Mouse (Mus musculus) fibroblast of lung, adult 2 months (primary cell): ENCODE results near the gene Cog5.

Experiments
- DNase-seq: peaks from one replicate; pipeline ENCODE4 v3.0.0-alpha.2; 2011; ENCODE audit warnings: low read depth

Cog5 gene

GRCm38 (mm10) chr12:31823671-31824070 is 169.0 kb downstream of the Cog5 start:
- no peak for DNase-seq

DNA sequence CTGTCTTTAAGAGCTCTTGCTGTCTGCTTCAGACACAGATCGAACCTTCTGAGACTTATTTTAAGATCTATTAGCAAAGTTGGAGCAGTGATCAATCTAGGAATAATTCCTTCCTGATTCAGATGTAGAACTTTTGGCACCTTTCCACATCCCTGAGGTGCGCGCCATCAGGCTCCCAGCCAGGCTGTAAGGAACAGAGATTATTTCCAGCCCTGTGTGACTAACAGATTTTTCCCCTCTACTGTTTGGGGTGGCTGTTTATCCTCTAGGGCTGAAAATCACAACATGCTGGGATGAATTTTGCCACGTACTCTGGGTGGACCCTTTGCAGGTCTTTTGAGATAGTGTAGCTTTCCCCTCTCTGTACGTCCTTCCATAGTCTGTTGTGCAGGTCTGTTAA is 170.2 kb downstream of the Cog5 start:
- DNase-seq = no peak

DNA sequence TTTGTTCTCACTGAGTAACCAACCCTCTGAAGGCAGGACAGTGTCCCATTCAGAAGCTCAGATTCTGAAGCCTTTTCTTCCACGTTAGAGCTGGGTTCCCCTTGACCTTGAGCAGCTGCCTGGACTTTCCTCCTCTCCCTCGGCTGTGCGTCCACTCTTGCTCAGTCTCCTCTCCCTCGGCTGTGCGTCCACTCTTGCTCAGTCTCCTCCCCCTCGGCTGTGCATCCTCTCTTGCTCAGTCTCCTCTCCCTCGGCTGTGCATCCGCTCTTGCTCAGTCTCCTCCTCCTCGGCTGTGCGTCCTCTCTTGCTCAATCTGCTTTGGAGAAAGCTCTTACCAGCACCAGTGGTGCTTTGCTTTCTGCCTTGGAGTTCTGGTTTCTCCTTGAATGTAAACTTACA is 171.2 kb downstream of the Cog5 start:
- DNase-seq = no peak

DNA sequence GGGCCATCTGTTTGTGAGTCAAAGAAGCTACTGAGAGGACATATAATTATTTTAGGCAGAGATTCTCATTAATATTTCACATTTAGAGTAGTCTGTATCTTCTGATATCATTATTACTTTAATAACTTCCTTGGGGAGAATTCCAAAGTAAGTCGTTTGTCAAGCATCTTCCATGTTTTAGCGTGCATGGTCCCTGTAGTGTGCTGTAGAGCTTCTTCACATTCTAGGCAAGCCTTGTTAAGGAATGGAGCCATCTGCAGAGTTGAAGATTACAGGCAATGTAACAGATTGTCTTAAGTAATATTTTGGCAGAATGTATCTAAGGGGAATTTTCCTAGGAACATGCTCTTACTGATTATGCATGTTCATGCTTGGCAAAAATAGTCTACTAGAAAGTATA is 171.8 kb downstream of the Cog5 start:
- DNase-seq = no peak

DNA sequence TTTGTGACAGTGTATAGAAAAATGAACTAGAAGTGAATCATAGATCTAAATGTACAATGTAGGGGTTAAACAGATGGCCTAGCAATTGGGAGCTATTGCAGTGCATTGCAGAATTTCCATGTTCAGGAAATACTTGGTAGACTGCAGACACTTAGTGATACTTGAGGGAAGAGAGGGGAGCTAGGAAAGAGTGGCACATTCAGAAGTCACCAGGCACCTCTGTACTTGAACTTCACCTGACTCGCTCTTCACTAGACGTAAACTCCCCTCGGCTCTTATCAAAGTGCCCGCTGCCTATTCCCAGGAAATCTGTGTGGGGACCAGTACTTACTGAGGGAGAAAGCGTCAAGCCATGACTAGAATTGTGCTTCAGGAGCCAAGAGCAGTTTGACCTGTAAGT is 180.8 kb downstream of the Cog5 start:
- no peak for DNase-seq

- no peak for DNase-seq
Observed at GRCm38 (mm10) chr12:31836211-31836610, 181.5 kb downstream of the Cog5 start.

DNA sequence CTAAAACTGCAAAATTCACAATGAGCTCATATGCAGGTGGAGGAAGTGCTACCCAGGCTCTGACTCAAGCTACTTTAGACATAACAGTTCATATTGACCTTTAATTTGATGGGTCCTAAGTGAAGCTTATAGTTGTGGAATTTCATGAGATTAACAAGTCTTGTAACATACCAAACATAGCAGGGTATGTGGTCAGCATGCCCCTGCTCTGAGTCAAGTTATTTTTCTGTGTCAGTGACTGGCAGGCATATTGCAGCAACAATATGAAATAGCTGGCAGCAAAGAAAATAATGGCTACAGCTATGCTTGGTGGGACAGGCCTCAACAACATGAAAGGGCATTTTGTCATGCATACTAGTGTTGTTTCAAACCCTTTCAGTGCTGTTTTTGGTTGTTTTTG is 183.9 kb downstream of the Cog5 start:
- no peak for DNase-seq

DNA sequence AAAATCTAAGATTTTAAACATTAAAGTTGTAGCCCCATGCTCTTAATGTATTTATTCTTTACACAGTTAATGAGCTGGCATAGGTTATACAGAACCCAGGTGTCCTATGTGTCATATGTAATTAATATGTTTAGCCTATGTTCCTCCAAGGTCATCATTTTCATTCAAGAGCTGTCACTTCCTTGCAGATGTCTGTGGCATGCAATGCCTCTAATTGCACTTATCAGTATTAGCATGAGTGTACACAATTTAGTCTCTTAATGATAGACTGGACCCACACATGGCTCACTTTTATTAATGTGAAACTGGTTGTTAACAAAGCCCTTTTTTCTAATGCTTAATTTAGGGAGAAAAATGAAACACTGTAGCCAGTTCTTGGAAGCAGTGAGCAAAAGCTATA is 184.6 kb downstream of the Cog5 start:
- DNase-seq = no peak

GRCm38 (mm10) chr12:31846077-31846476 is 191.4 kb downstream of the Cog5 start:
- peak; percentile 62 for DNase-seq

- DNase-seq = peak; percentile 69
Observed at GRCm38 (mm10) chr12:31848630-31849415, 194.2 kb downstream of the Cog5 start.

- DNase-seq = no peak
Observed at GRCm38 (mm10) chr12:31849601-31850000, 194.9 kb downstream of the Cog5 start.

DNA sequence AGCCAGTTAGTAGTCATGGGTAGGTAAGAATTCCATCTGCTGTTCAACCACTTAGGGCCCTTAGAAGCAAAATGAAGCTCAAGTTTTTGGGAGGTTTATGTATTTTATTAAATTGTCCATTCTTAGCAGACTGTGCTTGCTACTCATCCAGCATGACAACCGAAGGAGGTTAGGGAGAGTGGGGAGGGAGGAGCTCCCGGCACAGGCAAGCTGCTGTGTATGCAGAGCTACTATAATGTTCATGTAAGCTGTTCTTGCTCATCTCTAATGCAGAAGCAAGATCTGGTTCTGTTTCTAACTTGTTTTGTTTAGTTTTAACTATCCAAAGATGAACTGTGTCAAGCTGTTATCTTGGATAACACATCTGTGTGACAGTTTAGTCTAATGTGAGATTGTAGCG is 199.4 kb downstream of the Cog5 start:
- no peak for DNase-seq

DNA sequence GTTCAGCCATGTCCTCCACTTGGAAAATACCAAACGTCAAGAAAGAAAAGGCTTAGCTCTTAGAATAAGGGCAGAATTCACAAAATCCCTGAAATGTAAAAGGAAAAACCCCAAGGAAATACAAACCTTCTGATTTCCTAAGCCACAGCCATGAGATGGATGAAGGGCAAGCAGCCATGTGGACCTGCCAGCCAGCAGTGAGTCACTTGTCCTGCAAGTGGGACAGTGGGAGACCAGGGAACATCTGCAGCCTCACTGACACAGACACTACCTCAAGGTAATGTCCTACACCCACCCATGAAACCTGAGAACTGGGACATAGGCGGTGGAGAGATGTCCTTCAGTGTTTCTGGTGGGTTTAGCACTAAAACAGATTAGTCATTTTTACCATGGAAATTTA is 200.1 kb downstream of the Cog5 start:
- DNase-seq = peak; percentile 32

GRCm38 (mm10) chr12:31857784-31858183 is 203.1 kb downstream of the Cog5 start:
- DNase-seq = no peak

DNA sequence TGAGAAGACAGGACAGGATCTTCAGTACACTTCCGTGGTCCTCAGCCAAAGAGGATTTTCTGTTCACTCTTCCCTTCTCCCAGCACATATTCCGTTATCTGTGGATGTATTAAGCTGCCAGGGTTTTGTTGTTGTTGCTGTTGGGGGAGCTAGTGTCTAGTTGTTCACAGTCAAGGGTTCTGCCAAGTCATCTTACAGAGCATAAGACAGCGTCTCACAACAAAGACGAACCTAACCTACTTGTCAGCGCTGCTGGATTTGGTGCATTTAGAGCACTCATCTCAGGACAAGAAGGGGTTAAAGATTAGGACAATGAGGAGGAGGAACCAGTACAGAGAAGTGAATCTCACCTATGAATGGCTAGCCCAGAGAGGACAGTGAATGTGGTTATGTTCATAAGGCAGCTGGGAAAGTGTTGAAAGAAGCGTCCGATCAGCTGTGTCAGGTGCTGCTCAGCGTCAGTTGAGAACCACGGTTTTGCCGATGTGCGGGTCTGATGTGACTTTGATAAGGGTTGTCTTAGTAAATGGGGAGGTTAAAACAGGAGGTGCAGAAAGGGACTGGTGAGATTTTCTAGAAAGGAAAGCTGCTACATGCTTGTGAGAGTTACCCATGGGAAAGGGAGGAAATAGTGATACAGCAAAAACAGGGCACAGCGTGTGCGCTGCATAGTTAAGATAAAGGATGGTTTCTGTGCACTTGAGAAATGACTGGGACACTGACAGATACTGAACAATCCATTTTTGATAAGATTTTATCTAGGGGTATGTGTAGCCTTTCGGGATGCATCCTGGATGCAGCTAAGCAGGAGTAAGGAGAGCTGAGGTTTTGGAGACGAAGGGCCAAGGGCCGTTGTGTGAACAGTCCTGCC is 208.2 kb downstream of the Cog5 start:
- DNase-seq = no peak

GRCm38 (mm10) chr12:31876775-31877174 is 222.1 kb downstream of the Cog5 start:
- DNase-seq = no peak

- DNase-seq = no peak
Observed at GRCm38 (mm10) chr12:31882736-31883135, 228.1 kb downstream of the Cog5 start.

GRCm38 (mm10) chr12:31884365-31884764 is 229.7 kb downstream of the Cog5 start:
- DNase-seq = no peak

GRCm38 (mm10) chr12:31885084-31885483 is 230.4 kb downstream of the Cog5 start:
- DNase-seq = no peak

- no peak for DNase-seq
Observed at GRCm38 (mm10) chr12:31885844-31886606, 231.4 kb downstream of the Cog5 start.

GRCm38 (mm10) chr12:31890685-31891084 is 236.0 kb downstream of the Cog5 start:
- no peak for DNase-seq

DNA sequence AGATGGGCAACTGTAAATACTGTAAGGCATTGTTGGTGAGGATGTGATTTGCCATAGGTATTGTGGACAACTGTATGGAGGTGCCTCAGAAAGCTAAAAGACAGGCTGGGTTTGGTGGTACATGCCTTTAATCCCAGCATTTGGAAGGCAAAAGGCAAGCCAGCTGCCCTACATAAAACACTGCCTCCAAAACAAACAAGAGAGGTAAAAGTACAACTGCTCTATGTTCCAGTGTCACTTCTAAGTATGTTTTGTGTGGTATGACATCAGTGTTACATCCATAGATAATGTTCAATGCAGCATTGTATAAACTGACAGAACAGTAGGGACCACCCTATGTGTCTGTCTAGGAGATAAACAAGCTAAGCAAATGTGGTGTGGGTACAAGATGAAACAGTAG is 237.4 kb downstream of the Cog5 start:
- DNase-seq = no peak

- DNase-seq = no peak
Observed at GRCm38 (mm10) chr12:31892771-31893170, 238.1 kb downstream of the Cog5 start.
